Mouse (Mus musculus) limb, embryonic 15.5 days (tissue): ENCODE data around the gene 3110021N24Rik. TPM values are rescaled to one million over a fixed set of nuclear protein-coding genes. Genes with fewer than 3 reads are reported as not detected.

Experiments
- ATAC-seq: fragments of 200-750 bp; cut with Nextera tagmentation; 2 replicates; pipeline ENCODE4 v1.8.0; 2017; ENCODE audit warnings: low read depth, moderate TSS enrichment; ENCODE audit not compliant: insufficient number of reproducible peaks, low FRiP score, low TSS enrichment
- H3K27ac ChIP-seq: fragments of 300-500 bp; sonication (generic); 2 replicates; pipeline ENCODE4 v1.5.1; 2015; ENCODE audit warnings: moderate library complexity, mild to moderate bottlenecking, inconsistent platforms
- H3K27me3 ChIP-seq: fragments of 300-500 bp; sonication (generic); 2 replicates; pipeline ENCODE4 v1.6.1; 2015; ENCODE audit warnings: inconsistent platforms
- H3K36me3 ChIP-seq: fragments of 300-500 bp; sonication (generic); 2 replicates; pipeline ENCODE4 v1.6.1; 2015; ENCODE audit warnings: inconsistent platforms
- H3K4me1 ChIP-seq: fragments of 300-500 bp; sonication (generic); 2 replicates; pipeline ENCODE4 v1.6.1; 2015; ENCODE audit warnings: inconsistent platforms
- H3K4me2 ChIP-seq: fragments of 300-500 bp; sonication (generic); 2 replicates; pipeline ENCODE4 v1.6.1; 2015; ENCODE audit warnings: mild to moderate bottlenecking, inconsistent platforms
- H3K4me3 ChIP-seq: fragments of 300-500 bp; sonication (generic); 2 replicates; pipeline ENCODE4 v1.5.1; 2015; ENCODE audit warnings: mild to moderate bottlenecking, inconsistent platforms
- H3K9ac ChIP-seq: fragments of 300-500 bp; sonication (generic); 2 replicates; pipeline ENCODE4 v1.6.1; 2015; ENCODE audit warnings: inconsistent platforms
- H3K9me3 ChIP-seq: fragments of 300-500 bp; sonication (generic); 2 replicates; pipeline ENCODE4 v1.6.1; 2016; ENCODE audit warnings: inconsistent platforms
- WGBS: fragments of 180-500 bp; shearing (Covaris S2); methylation state at CpG from one replicate; pipeline ENCODE4 v1.1.7; 2015; 5-methylcytosine and 5-hydroxymethylcytosine counted together
- polyA plus RNA-seq: library from polyadenylated mRNA; unstranded; fragments of >200 nt; fragmentation: Nextera tagmentation; extraction: Ambion mirVana; gene quantifications from 2 replicates; pipeline ENCODE4 v1.2.1, GENCODE M21; 2015

The 3110021N24Rik gene
- polyA plus RNA-seq, 1 experiment from 2014 or later, result 2.1 TPM

- Histone ChIP-seq H3K27ac (no peak overlapping the region), H3K4me1 (no peaks in the 10 kb centered on the region), H3K36me3 (no peaks in the 10 kb centered on the region), H3K4me3 (no peak overlapping the region), H3K9ac (no peak overlapping the region), H3K4me2 (no peak overlapping the region), H3K27me3 (no peaks in the 10 kb centered on the region), H3K9me3 (no peaks in the 10 kb centered on the region)
- ATAC-seq, result no peak
- WGBS, result 96% methylated on average over 3 of the region's 3 CpGs
Observed at GRCm38 (mm10) chr4:108759583-108759982, 40.1 kb downstream of the 3110021N24Rik start.

GRCm38 (mm10) chr4:108768527-108768926 lies 49.1 kb downstream of the 3110021N24Rik start:
- no peak for ATAC-seq
- H3K27ac ChIP-seq, result no peak overlapping the region
- H3K4me2 ChIP-seq, result no peak overlapping the region
- no peaks in the 10 kb centered on the region for H3K27me3 ChIP-seq
- no peak overlapping the region for H3K9ac ChIP-seq
- H3K4me1 ChIP-seq, result no peaks in the 10 kb centered on the region
- no peaks in the 10 kb centered on the region for H3K36me3 ChIP-seq
- no peak overlapping the region for H3K4me3 ChIP-seq
- no peaks in the 10 kb centered on the region for H3K9me3 ChIP-seq

GRCm38 (mm10) chr4:108779763-108780056 lies 60.3 kb downstream of the 3110021N24Rik start:
- 0% methylated on average over 7 of the region's 7 CpGs for WGBS
- Histone ChIP-seq H3K4me3 (peak overlapping the region; percentile 94), H3K4me1 (no peaks in the 10 kb centered on the region), H3K27me3 (no peaks in the 10 kb centered on the region), H3K27ac (peak overlapping the region; percentile 97), H3K9me3 (no peaks in the 10 kb centered on the region), H3K36me3 (no peaks in the 10 kb centered on the region), H3K9ac (peak overlapping the region; percentile 98), H3K4me2 (peak overlapping the region; percentile 60)
- ATAC-seq, result 0 out of 2 replicates have a peak, but pooled peaks have one; percentile 40

- peak; percentile 92 for ATAC-seq
Observed at GRCm38 (mm10) chr4:108780057-108780863, 60.8 kb downstream of the 3110021N24Rik start, which contains the start of gene Zfyve9. Zfyve9 (minus strand) TSS chr4:108780798.

GRCm38 (mm10) chr4:108780864-108781205 lies 61.4 kb downstream of the 3110021N24Rik start:
- Histone ChIP-seq H3K27ac (peak overlapping the region; percentile 97), H3K36me3 (no peaks in the 10 kb centered on the region), H3K4me1 (no peaks in the 10 kb centered on the region), H3K9ac (peak overlapping the region; percentile 98), H3K4me3 (peak overlapping the region; percentile 94), H3K9me3 (no peaks in the 10 kb centered on the region), H3K4me2 (peak overlapping the region; percentile 60), H3K27me3 (no peaks in the 10 kb centered on the region)
- no peak for ATAC-seq
- 0% methylated on average over 18 of the region's 20 CpGs for whole genome bisulfite sequencing

More at GRCm38 (mm10) chr4:108780057-108780863, 60.8 kb downstream of the 3110021N24Rik start, which contains the start of gene Zfyve9:
- WGBS, result under 1% methylated on average over 108 of the region's 111 CpGs
- Histone ChIP-seq H3K4me2 (peak within 1 kb of the TSS; percentile 60), H3K4me3 (peak within 1 kb of the TSS; percentile 94), H3K27me3 (no peaks in the 10 kb centered on the region), H3K4me1 (no peaks in the 10 kb centered on the region), H3K9ac (peak within 1 kb of the TSS; percentile 98), H3K9me3 (no peaks in the 10 kb centered on the region), H3K36me3 (no peaks in the 10 kb centered on the region), H3K27ac (peak within 1 kb of the TSS; percentile 97)

- Histone ChIP-seq H3K4me1 (no peaks in the 10 kb centered on the region), H3K36me3 (no peaks in the 10 kb centered on the region), H3K27ac (no peak overlapping the region), H3K9ac (no peak overlapping the region), H3K4me2 (0 out of 2 replicates have a peak overlapping the region, but pooled peaks have one; percentile 60), H3K4me3 (no peak overlapping the region; the same call in 1 of the 2 replicates), H3K9me3 (no peaks in the 10 kb centered on the region), H3K27me3 (no peaks in the 10 kb centered on the region)
- no peak for ATAC-seq
- 51% methylated on average over 3 of the region's 3 CpGs for WGBS
Observed at GRCm38 (mm10) chr4:108781596-108781995, 62.1 kb downstream of the 3110021N24Rik start.

- H3K27ac ChIP-seq, result peak overlapping the region; percentile 54; the same call in 1 of the 2 replicates
- no peak overlapping the region for H3K4me3 ChIP-seq
- no peak overlapping the region for H3K4me2 ChIP-seq
- H3K27me3 ChIP-seq, result no peaks in the 10 kb centered on the region
- 43% methylated on average over 8 of the region's 8 CpGs for WGBS
- no peaks in the 10 kb centered on the region for H3K4me1 ChIP-seq
- no peaks in the 10 kb centered on the region for H3K9me3 ChIP-seq
- no peaks in the 10 kb centered on the region for H3K36me3 ChIP-seq
- no peak overlapping the region for H3K9ac ChIP-seq
- no peak for ATAC-seq
Observed at GRCm38 (mm10) chr4:108782421-108783085, 63.1 kb downstream of the 3110021N24Rik start.

- WGBS, result 66% methylated on average over 6 of the region's 6 CpGs
- no peaks in the 10 kb centered on the region for H3K9me3 ChIP-seq
- no peak overlapping the region for H3K4me2 ChIP-seq
- H3K9ac ChIP-seq, result no peak overlapping the region
- H3K27ac ChIP-seq, result peak overlapping the region; percentile 27; the same call in 1 of the 2 replicates
- no peaks in the 10 kb centered on the region for H3K4me1 ChIP-seq
- ATAC-seq, result no peak
- H3K36me3 ChIP-seq, result no peaks in the 10 kb centered on the region
- no peaks in the 10 kb centered on the region for H3K27me3 ChIP-seq
- H3K4me3 ChIP-seq, result no peak overlapping the region
Observed at GRCm38 (mm10) chr4:108789258-108789936, 69.9 kb downstream of the 3110021N24Rik start.

GRCm38 (mm10) chr4:108790507-108790906 lies 71.1 kb downstream of the 3110021N24Rik start:
- H3K36me3 ChIP-seq, result no peaks in the 10 kb centered on the region
- ATAC-seq, result no peak

GRCm38 (mm10) chr4:108793941-108794340 lies 74.5 kb downstream of the 3110021N24Rik start:
- H3K36me3 ChIP-seq, result no peaks in the 10 kb centered on the region
- H3K4me3 ChIP-seq, result no peak overlapping the region
- no peak overlapping the region for H3K27ac ChIP-seq
- H3K9me3 ChIP-seq, result no peaks in the 10 kb centered on the region
- no peak for ATAC-seq
- no peaks in the 10 kb centered on the region for H3K4me1 ChIP-seq
- 39% methylated on average over 1 of the region's 1 CpGs for whole genome bisulfite sequencing
- H3K9ac ChIP-seq, result no peak overlapping the region
- H3K4me2 ChIP-seq, result no peak overlapping the region
- H3K27me3 ChIP-seq, result no peaks in the 10 kb centered on the region

More at GRCm38 (mm10) chr4:108790507-108790906, 71.1 kb downstream of the 3110021N24Rik start:
- Histone ChIP-seq H3K4me1 (no peaks in the 10 kb centered on the region), H3K4me2 (no peak overlapping the region), H3K9ac (no peak overlapping the region), H3K27me3 (no peaks in the 10 kb centered on the region), H3K27ac (no peak overlapping the region), H3K9me3 (no peaks in the 10 kb centered on the region), H3K4me3 (no peak overlapping the region)
- 69% methylated on average over 1 of the region's 1 CpGs for WGBS

GRCm38 (mm10) chr4:108796701-108797100 lies 77.3 kb downstream of the 3110021N24Rik start:
- H3K27ac ChIP-seq, result no peak overlapping the region
- H3K4me2 ChIP-seq, result no peak overlapping the region
- H3K9ac ChIP-seq, result no peak overlapping the region
- no peaks in the 10 kb centered on the region for H3K27me3 ChIP-seq
- no peak for ATAC-seq
- no peak overlapping the region for H3K4me3 ChIP-seq
- 28% methylated on average over 4 of the region's 4 CpGs for WGBS
- H3K4me1 ChIP-seq, result no peaks in the 10 kb centered on the region
- H3K9me3 ChIP-seq, result no peaks in the 10 kb centered on the region
- H3K36me3 ChIP-seq, result no peaks in the 10 kb centered on the region
